Mouse (Mus musculus) spleen, adult 2 months (tissue): ENCODE measurements around the gene Trim8.

Source experiments
- CTCF ChIP-seq: fragments of 200-500 bp; IDR thresholded peaks from 2 replicates; pipeline ENCODE4 v1.5.1; 2011; ENCODE audit warnings: mild to moderate bottlenecking, inconsistent platforms; ENCODE audit not compliant: insufficient read depth, insufficient read length, insufficient replicate concordance; ENCODE audit errors: extremely low read depth
- POLR2A ChIP-seq: fragments of 200-500 bp; IDR thresholded peaks from 2 replicates; pipeline ENCODE4 v1.6.1; 2011; ENCODE audit warnings: low read depth, low read length, inconsistent platforms

- no peak for TF ChIP-seq CTCF
- TF ChIP-seq POLR2A: no peak
Measured at GRCm38 (mm10) chr19:46499539-46499835, 2.0 kb upstream of the Trim8 start.
